Mouse (Mus musculus) testis, postnatal 10 days (tissue): Measurements from ENCODE around the gene Igflr1.

Experiments used
- DNase-seq: peaks from one replicate; pipeline ENCODE4 v3.0.0; 2021; ENCODE audit warnings: low spot score

Igflr1 gene

GRCm38 (mm10) chr7:30613529-30614112 lies 48.4 kb downstream of the Igflr1 start:
- peak; percentile 86 for DNase-seq

GRCm38 (mm10) chr7:30614454-30614853 lies 49.2 kb downstream of the Igflr1 start:
- no peak for DNase-seq

DNA sequence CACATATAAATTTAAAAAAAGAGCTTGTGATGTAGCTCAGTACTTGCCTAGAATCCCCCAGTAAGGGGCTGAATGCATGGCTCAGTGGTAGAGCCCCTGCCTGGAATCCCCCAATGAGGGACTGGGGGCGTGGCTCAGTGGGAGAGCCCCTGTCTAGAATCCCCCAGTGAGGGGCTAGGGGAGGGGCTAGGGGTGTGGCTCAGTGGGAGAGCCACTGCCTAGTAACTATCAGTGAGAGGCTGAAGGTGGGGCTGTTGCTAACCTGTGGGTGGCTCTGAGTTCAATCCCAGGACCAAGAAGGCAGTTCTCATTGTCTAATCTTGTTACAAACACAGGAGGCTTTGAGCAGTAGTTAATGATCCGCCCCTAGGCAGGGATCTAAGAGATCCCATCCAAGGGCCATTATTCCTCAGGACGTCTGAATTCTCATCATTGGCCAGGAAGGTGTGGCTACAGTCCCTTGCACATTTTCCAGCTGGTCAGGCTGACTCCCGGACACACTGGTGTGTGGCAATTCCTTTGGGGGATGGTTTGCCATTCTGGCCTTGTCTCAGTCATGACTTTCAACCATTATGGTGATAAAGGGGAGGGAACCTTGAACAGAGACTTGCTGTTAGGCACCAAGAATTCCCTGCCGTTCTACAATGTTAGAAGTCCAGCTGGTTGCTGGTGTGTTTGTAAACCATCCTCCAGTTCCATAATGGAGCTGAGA lies 50.0 kb downstream of the Igflr1 start:
- peak; percentile 56 for DNase-seq
